Mouse (Mus musculus) spleen, adult 2 months (tissue): Measurements from ENCODE around the gene Nedd9.

Experiments
- CTCF ChIP-seq: fragments of 200-500 bp; IDR thresholded peaks from 2 replicates; pipeline ENCODE4 v1.5.1; 2011; ENCODE audit warnings: mild to moderate bottlenecking, inconsistent platforms; ENCODE audit not compliant: insufficient read depth, insufficient read length, insufficient replicate concordance; ENCODE audit errors: extremely low read depth
- POLR2A ChIP-seq: fragments of 200-500 bp; IDR thresholded peaks from 2 replicates; pipeline ENCODE4 v1.6.1; 2011; ENCODE audit warnings: low read depth, low read length, inconsistent platforms

GRCm38 (mm10) chr13:41468277-41468676 lies 18.9 kb downstream of the Nedd9 start:
- no peak for TF ChIP-seq CTCF
- no peak for TF ChIP-seq POLR2A
